Mouse (Mus musculus): ENCODE results near the gene Scyl1.

GRCm38 (mm10) chr19:5798700-5799479, 27.7 kb upstream of the Scyl1 start:
- no peak for TF ChIP-seq POLR2A (IDR thresholded peaks at IDR 0.05; ENCODE audit: low read depth, low read length)
- no peak for TF ChIP-seq CTCF (IDR thresholded peaks at IDR 0.05; ENCODE audit: extremely low read depth, insufficient read length, insufficient replicate concordance, low read depth, low read length)

Measured in small intestine, adult 2 months (tissue).